Mouse (Mus musculus) MEL (cell line): ENCODE data around the gene Med13l. TPM values are rescaled to one million over a fixed set of nuclear protein-coding genes. Genes with fewer than 3 reads are reported as not detected.
A peak's percentile ranks its signal among the peaks of the same experiment; 100 is the strongest.

Source experiments
- DNase-seq: peaks from one replicate; pipeline ENCODE4 v3.0.0; 2011; ENCODE audit warnings: low read depth, low spot score
- H3K27ac ChIP-seq: 2 replicates; pipeline ENCODE4 v1.5.1; 2012; ENCODE audit warnings: low read depth, mild to moderate bottlenecking, control low read depth, low read length, moderate library complexity; ENCODE audit not compliant: control insufficient read depth
- H3K27me3 ChIP-seq, 2 experiments: fragments of 150-350 bp in 1 of 2; sonication (generic) in 1 of 2; 2 replicates each; pipeline ENCODE4 v1.6.1; 2012; ENCODE audit warnings: low read length in 2 of 2, mild to moderate bottlenecking in 2 of 2, improper control_type of control experiment in 1 of 2, moderate library complexity in 1 of 2; ENCODE audit not compliant: insufficient read depth in 2 of 2, control insufficient read depth in 1 of 2
- H3K36me3 ChIP-seq, 2 experiments: 2 replicates each; pipeline ENCODE4 v1.6.1; 2012 to 2014; ENCODE audit warnings: low read length in 2 of 2, improper control_type of control experiment in 1 of 2, inconsistent platforms in 1 of 2, mild to moderate bottlenecking in 1 of 2; ENCODE audit not compliant: insufficient read depth in 2 of 2, control insufficient read depth in 1 of 2
- H3K4me1 ChIP-seq, 2 experiments: fragments of 150-350 bp in 1 of 2; sonication (generic) in 1 of 2; 2 replicates each; pipeline ENCODE4 v1.6.1; 2012; ENCODE audit warnings: low read length in 2 of 2, improper control_type of control experiment in 1 of 2, mild to moderate bottlenecking in 1 of 2; ENCODE audit not compliant: insufficient read depth in 2 of 2, control insufficient read depth in 1 of 2
- H3K4me3 ChIP-seq, 2 experiments: fragments of 150-350 bp in 1 of 2; sonication (generic) in 1 of 2; 2 replicates each; pipeline ENCODE4 v1.5.1; 2012; ENCODE audit warnings: low read depth in 2 of 2, low read length in 2 of 2, mild to moderate bottlenecking in 2 of 2, moderate library complexity in 2 of 2, control low read depth in 1 of 2, improper control_type of control experiment in 1 of 2; ENCODE audit not compliant: control insufficient read depth in 1 of 2, insufficient read depth in 1 of 2
- H3K79me2 ChIP-seq: 2 replicates; pipeline ENCODE4 v1.6.1; 2012; ENCODE audit warnings: mild to moderate bottlenecking, low read length, moderate library complexity; ENCODE audit not compliant: control insufficient read depth, poor library complexity, insufficient read depth
- H3K9ac ChIP-seq: 2 replicates; pipeline ENCODE4 v1.6.1; 2012; ENCODE audit warnings: low read depth, mild to moderate bottlenecking, control low read depth, low read length, moderate library complexity; ENCODE audit not compliant: control insufficient read depth, poor library complexity, severe bottlenecking
- H3K9me3 ChIP-seq: fragments of 150-350 bp; sonication (generic); replicated peaks from 2 replicates; pipeline ENCODE4 v1.6.1; 2012; ENCODE audit warnings: mild to moderate bottlenecking, low read length, improper control_type of control experiment, moderate library complexity; ENCODE audit not compliant: insufficient read depth
- CHD1 ChIP-seq: IDR thresholded peaks from 2 replicates; pipeline ENCODE4 v1.6.1; 2012; ENCODE audit warnings: low read depth, mild to moderate bottlenecking, inconsistent platforms, low read length, improper control_type of control experiment
- CHD2 ChIP-seq: IDR thresholded peaks from 2 replicates; pipeline ENCODE4 v1.6.1; 2011; ENCODE audit warnings: low read length, improper control_type of control experiment
- E2F4 ChIP-seq: IDR thresholded peaks from 2 replicates; pipeline ENCODE4 v1.6.1; 2011; ENCODE audit warnings: low read depth, low read length, improper control_type of control experiment, borderline replicate concordance
- ELF1 ChIP-seq: IDR thresholded peaks from 2 replicates; pipeline ENCODE4 v1.6.1; 2014; ENCODE audit warnings: low read depth, mild to moderate bottlenecking, inconsistent platforms, low read length, improper control_type of control experiment, moderate library complexity
- ETS1 ChIP-seq: IDR thresholded peaks from 2 replicates; pipeline ENCODE4 v1.6.1; 2012; ENCODE audit warnings: low read depth, mild to moderate bottlenecking, inconsistent platforms, low read length, improper control_type of control experiment, moderate library complexity
- GABPA ChIP-seq: IDR thresholded peaks from 2 replicates; pipeline ENCODE4 v1.6.1; 2012; ENCODE audit warnings: low read depth, mild to moderate bottlenecking, inconsistent platforms, low read length, improper control_type of control experiment, moderate library complexity
- GATA1 ChIP-seq: IDR thresholded peaks from 2 replicates; pipeline ENCODE4 v1.6.1; 2011; ENCODE audit warnings: low read depth, low read length, improper control_type of control experiment
- HCFC1 ChIP-seq: IDR thresholded peaks from 2 replicates; pipeline ENCODE4 v1.6.1; 2012; ENCODE audit warnings: low read depth, mild to moderate bottlenecking, inconsistent platforms, low read length, improper control_type of control experiment, moderate library complexity
- JUND ChIP-seq: IDR thresholded peaks from 2 replicates; pipeline ENCODE4 v1.6.1; 2011; ENCODE audit warnings: low read depth, mild to moderate bottlenecking, improper control_type of control experiment, low read length
- KAT2A ChIP-seq: conservative IDR thresholded peaks from 2 replicates; pipeline ENCODE4 v1.6.1; 2012; ENCODE audit warnings: low read depth, low read length, improper control_type of control experiment, inconsistent platforms
- MAFK ChIP-seq: IDR thresholded peaks from 2 replicates; pipeline ENCODE4 v1.6.1; 2011; ENCODE audit warnings: low read depth, mild to moderate bottlenecking, low read length, improper control_type of control experiment, borderline replicate concordance
- MAX ChIP-seq: IDR thresholded peaks from 2 replicates; pipeline ENCODE4 v1.6.1; 2011; ENCODE audit warnings: low read length, improper control_type of control experiment
- MAZ ChIP-seq: IDR thresholded peaks from 2 replicates; pipeline ENCODE4 v1.6.1; 2012; ENCODE audit warnings: low read depth, mild to moderate bottlenecking, inconsistent platforms, low read length, improper control_type of control experiment
- MEF2A ChIP-seq: IDR thresholded peaks from 2 replicates; pipeline ENCODE4 v1.6.1; 2014; ENCODE audit warnings: low read depth, mild to moderate bottlenecking, inconsistent platforms, low read length, improper control_type of control experiment; ENCODE audit not compliant: poor library complexity, insufficient replicate concordance, severe bottlenecking; ENCODE audit errors: extremely low read depth
- MXI1 ChIP-seq: IDR thresholded peaks from 2 replicates; pipeline ENCODE4 v1.6.1; 2011; ENCODE audit warnings: mild to moderate bottlenecking, low read depth, low read length, improper control_type of control experiment
- MYB ChIP-seq: IDR thresholded peaks from 2 replicates; pipeline ENCODE4 v1.6.1; 2011; ENCODE audit warnings: mild to moderate bottlenecking, low read depth, low read length, improper control_type of control experiment
- MYC ChIP-seq: IDR thresholded peaks from 2 replicates; pipeline ENCODE4 v1.6.1; 2011; ENCODE audit warnings: low read depth, mild to moderate bottlenecking, low read length, improper control_type of control experiment, moderate library complexity
- NELFE ChIP-seq: IDR thresholded peaks from 2 replicates; pipeline ENCODE4 v1.6.1; 2011; ENCODE audit warnings: low read depth, low read length, improper control_type of control experiment
- NRF1 ChIP-seq: IDR thresholded peaks from 2 replicates; pipeline ENCODE4 v1.6.1; 2014; ENCODE audit warnings: low read depth, mild to moderate bottlenecking, inconsistent platforms, low read length, improper control_type of control experiment, moderate library complexity; ENCODE audit not compliant: poor library complexity, insufficient read depth, severe bottlenecking
- POLR2A ChIP-seq, 2 experiments: IDR thresholded peaks; 2 replicates each; pipeline ENCODE4 v1.6.1; 2011 to 2012; ENCODE audit warnings: low read length in 2 of 2, mild to moderate bottlenecking in 2 of 2, control low read depth in 1 of 2, improper control_type of control experiment in 1 of 2, low read depth in 1 of 2, moderate library complexity in 1 of 2; ENCODE audit not compliant: control insufficient read depth in 1 of 2, insufficient read depth in 1 of 2, poor library complexity in 1 of 2
- POLR2AphosphoS2 ChIP-seq: IDR thresholded peaks from 2 replicates; pipeline ENCODE4 v1.6.1; 2011; ENCODE audit warnings: low read length, improper control_type of control experiment
- POLR2AphosphoS5 ChIP-seq: IDR thresholded peaks from 2 replicates; pipeline ENCODE4 v1.6.1; 2012; ENCODE audit warnings: low read depth, borderline replicate concordance, mild to moderate bottlenecking, inconsistent platforms, low read length, moderate library complexity, mixed read lengths
- RAD21 ChIP-seq: IDR thresholded peaks from 2 replicates; pipeline ENCODE4 v1.6.1; 2011; ENCODE audit warnings: mild to moderate bottlenecking, low read depth, low read length, improper control_type of control experiment
- RCOR1 ChIP-seq: IDR thresholded peaks from 2 replicates; pipeline ENCODE4 v1.6.1; 2012; ENCODE audit warnings: low read depth, mild to moderate bottlenecking, inconsistent platforms, low read length, improper control_type of control experiment
- SIN3A ChIP-seq: IDR thresholded peaks from 2 replicates; pipeline ENCODE4 v1.6.1; 2012; ENCODE audit warnings: low read length, improper control_type of control experiment, inconsistent platforms
- SMC3 ChIP-seq: IDR thresholded peaks from 2 replicates; pipeline ENCODE4 v1.6.1; 2011; ENCODE audit warnings: low read depth, low read length, improper control_type of control experiment
- TAL1 ChIP-seq: IDR thresholded peaks from 2 replicates; pipeline ENCODE4 v1.6.1; 2012; ENCODE audit warnings: mild to moderate bottlenecking, inconsistent platforms, low read length, moderate library complexity, mixed read lengths
- TBP ChIP-seq: IDR thresholded peaks from 2 replicates; pipeline ENCODE4 v1.8.0; 2011; ENCODE audit warnings: low read depth, low read length, improper control_type of control experiment
- TCF12 ChIP-seq: IDR thresholded peaks from 2 replicates; pipeline ENCODE4 v1.6.1; 2014; ENCODE audit warnings: low read depth, mild to moderate bottlenecking, inconsistent platforms, low read length, improper control_type of control experiment, moderate library complexity
- UBTF ChIP-seq: IDR thresholded peaks from 2 replicates; pipeline ENCODE4 v1.6.1; 2012; ENCODE audit warnings: low read depth, mild to moderate bottlenecking, inconsistent platforms, low read length, improper control_type of control experiment, moderate library complexity, borderline replicate concordance; ENCODE audit not compliant: insufficient read depth
- ZC3H11A ChIP-seq: IDR thresholded peaks from 2 replicates; pipeline ENCODE4 v1.6.1; 2012; ENCODE audit warnings: low read depth, mild to moderate bottlenecking, inconsistent platforms, low read length, improper control_type of control experiment
- ZKSCAN1 ChIP-seq: IDR thresholded peaks from 2 replicates; pipeline ENCODE4 v1.6.1; 2012; ENCODE audit warnings: low read depth, mild to moderate bottlenecking, inconsistent platforms, low read length, improper control_type of control experiment, moderate library complexity
- ZMIZ1 ChIP-seq: IDR thresholded peaks from 2 replicates; pipeline ENCODE4 v1.6.1; 2012; ENCODE audit warnings: low read depth, mild to moderate bottlenecking, inconsistent platforms, low read length, improper control_type of control experiment, moderate library complexity
- ZNF384 ChIP-seq: IDR thresholded peaks from 2 replicates; pipeline ENCODE4 v1.6.1; 2012; ENCODE audit warnings: low read depth, mild to moderate bottlenecking, inconsistent platforms, low read length, improper control_type of control experiment
- polyA plus RNA-seq, 2 experiments: library from polyadenylated mRNA; stranded (reverse) in 1 of 2; unstranded in 1 of 2; fragments of >175 nt in 1 of 2; fragments of >200 nt in 1 of 2; gene quantifications; 2 replicates each; pipeline versions ENCODE4 v1.2.1 to v1.2.4; 2012; ENCODE audit warnings: low replicate concordance in 2 of 2, low read depth in 1 of 2; ENCODE audit not compliant: insufficient read length in 2 of 2, insufficient read depth in 1 of 2, missing spikeins in 1 of 2
- total RNA-seq: library from RNA; depleted of rRNA; stranded (reverse); fragments of 300-350 nt; gene quantifications from 2 replicates; pipeline ENCODE4 v1.2.3, GENCODE M21; 2012

Gene Med13l
- total and polyA plus RNA-seq, 3 experiments: 13.4 to 16.1 TPM; not detected in 1

DNA sequence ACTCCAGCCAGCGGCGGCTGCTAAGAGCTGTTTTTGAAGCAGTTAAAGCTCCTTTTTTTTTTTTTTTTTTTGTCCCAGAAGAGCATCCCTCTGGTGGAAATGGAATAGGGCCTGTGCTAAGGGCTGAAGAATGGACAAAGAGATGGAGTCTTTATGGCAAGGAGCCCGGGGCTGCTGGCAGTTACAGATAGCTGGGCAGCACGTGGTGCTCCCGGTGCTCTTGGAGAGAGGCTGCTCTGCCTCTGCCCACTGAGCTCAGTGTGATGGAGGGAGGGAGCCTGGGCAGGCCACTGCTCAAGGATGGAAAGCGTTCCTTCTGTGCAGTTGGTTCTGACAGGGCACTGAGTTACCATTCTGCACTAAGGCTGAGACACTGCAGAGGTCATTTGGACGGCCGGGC, 53.6 kb downstream of the Med13l start (continued):
- TF ChIP-seq ETS1 (no peak), RAD21 (no peak), CHD1 (no peak), ELF1 (no peak), TAL1 (peak; percentile 67), POLR2A (IDR thresholded peaks at IDR 0.05; ENCODE audit: control insufficient read depth in 1 of 2, insufficient read depth in 1 of 2, low read depth in 1 of 2, low read length in 2 of 2, poor library complexity in 1 of 2) (no peak), UBTF (no peak), MAX (peak; percentile 83)

DNA sequence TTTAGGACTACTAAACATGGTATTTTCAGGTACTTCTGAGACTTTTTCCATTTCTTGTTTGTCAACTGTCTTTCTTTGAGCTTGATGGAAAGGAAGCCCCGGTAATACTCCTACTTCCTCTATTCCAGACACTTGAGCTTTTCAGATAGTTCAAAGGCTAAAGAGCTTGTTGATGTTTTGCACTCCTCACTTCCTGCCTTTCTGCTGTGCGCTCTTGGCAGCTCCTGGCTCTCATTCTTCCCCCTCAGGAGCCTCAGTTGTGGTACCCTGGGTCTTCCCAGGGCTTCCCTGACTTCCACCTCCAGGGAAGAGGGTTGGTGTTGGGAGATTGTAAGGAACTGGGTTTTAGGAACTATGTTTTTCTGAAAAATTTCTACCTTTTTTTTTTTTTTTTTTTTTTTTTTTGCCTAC, 54.1 kb downstream of the Med13l start:
- H3K36me3 ChIP-seq: peaks cover 0 to 31% of the 10 kb centered on the region in 2 experiments; a peak in 2 of 4 replicates
- no peaks in the 10 kb centered on the region for H3K9me3 ChIP-seq
- peaks cover 9 to 31% of the 10 kb centered on the region in 2 experiments for H3K4me1 ChIP-seq
- peaks cover 23% of the 10 kb centered on the region for H3K79me2 ChIP-seq
- no peaks in the 10 kb centered on the region for H3K27me3 ChIP-seq
- DNase-seq: peak; percentile 85
- peak overlapping the region; percentile 21 for H3K9ac ChIP-seq
- peak overlapping the region; percentile 75 for H3K27ac ChIP-seq
- peak overlapping the region in 1 of 2 experiments; percentile 10; a peak in 1 of 4 replicates for H3K4me3 ChIP-seq
- no peak for TF ChIP-seq SMC3
- TF ChIP-seq MYC: no peak
- TF ChIP-seq SIN3A: peak; percentile 55
- TF ChIP-seq GATA1: no peak
- no peak for TF ChIP-seq MAX
- TF ChIP-seq E2F4: no peak
- TF ChIP-seq POLR2AphosphoS5: no peak
- TF ChIP-seq TAL1: no peak
- TF ChIP-seq MEF2A: no peak
- TF ChIP-seq MXI1: no peak; the same call in 1 of the 2 replicates
- TF ChIP-seq ETS1: 0 out of 2 replicates have a peak, but pooled peaks have one; percentile 48
- no peak for TF ChIP-seq NRF1
- TF ChIP-seq KAT2A: no peak
- TF ChIP-seq NELFE: no peak
- peak; percentile 89 for TF ChIP-seq ZNF384
- no peak for TF ChIP-seq CHD2
- no peak for TF ChIP-seq JUND
- no peak for TF ChIP-seq MYB
- no peak for TF ChIP-seq MAZ
- no peak for TF ChIP-seq ZC3H11A
- peak; percentile 30; the same call in 1 of the 2 replicates for TF ChIP-seq HCFC1
- 0 out of 2 replicates have a peak, but pooled peaks have one; percentile 12 for TF ChIP-seq TCF12
- no peak for TF ChIP-seq POLR2A (IDR thresholded peaks at IDR 0.05; ENCODE audit: control insufficient read depth in 1 of 2, insufficient read depth in 1 of 2, low read depth in 1 of 2, low read length in 2 of 2, poor library complexity in 1 of 2)
- no peak for TF ChIP-seq ZMIZ1
- 0 out of 2 replicates have a peak, but pooled peaks have one; percentile 71 for TF ChIP-seq CHD1
- TF ChIP-seq ZKSCAN1: no peak
- TF ChIP-seq GABPA: no peak
- no peak for TF ChIP-seq MAFK
- no peak for TF ChIP-seq POLR2AphosphoS2
- TF ChIP-seq UBTF: no peak
- peak; percentile 67; the same call in 1 of the 2 replicates for TF ChIP-seq TBP
- TF ChIP-seq RCOR1: peak; percentile 51; the same call in 1 of the 2 replicates
- TF ChIP-seq RAD21: no peak
- peak; percentile 78 for TF ChIP-seq ELF1
